Mouse (Mus musculus): ENCODE measurements around the gene Atp8b5. TPM values are rescaled to one million over a fixed set of nuclear protein-coding genes. Genes with fewer than 3 reads are reported as not detected.
A peak's percentile ranks its signal among the peaks of the same experiment; 100 is the strongest.

The Atp8b5 gene
- total RNA-seq, 2 experiments from 2014 or later = 0.29 to 0.55 TPM

GRCm38 (mm10) chr4:43321536-43321935 lies 54.6 kb downstream of the Atp8b5 start:
- DNase-seq (ENCODE audit: low spot score in 2 of 2) = no peak

GRCm38 (mm10) chr4:43322336-43322735 lies 55.4 kb downstream of the Atp8b5 start:
- no peak for DNase-seq (ENCODE audit: low spot score in 2 of 2)

- no peak for DNase-seq (ENCODE audit: low spot score in 2 of 2)
These were observed 60.2 kb downstream of the Atp8b5 start for GRCm38 (mm10) chr4:43327118-43327517.

GRCm38 (mm10) chr4:43334771-43335170 lies 67.8 kb downstream of the Atp8b5 start:
- DNase-seq (ENCODE audit: low spot score in 2 of 2) = no peak

GRCm38 (mm10) chr4:43336176-43336575 lies 69.2 kb downstream of the Atp8b5 start:
- DNase-seq (ENCODE audit: low spot score in 2 of 2) = no peak

GRCm38 (mm10) chr4:43340096-43340804 lies 73.3 kb downstream of the Atp8b5 start:
- no peak for DNase-seq (ENCODE audit: low spot score in 2 of 2)

- no peak for DNase-seq (ENCODE audit: low spot score in 2 of 2)
These were observed 74.4 kb downstream of the Atp8b5 start for GRCm38 (mm10) chr4:43341276-43341891.

GRCm38 (mm10) chr4:43342443-43342842 lies 75.5 kb downstream of the Atp8b5 start:
- peak in 1 of 2 experiments; percentile 12 for DNase-seq (ENCODE audit: low spot score in 2 of 2)

- DNase-seq (ENCODE audit: low spot score in 2 of 2) = no peak
These were observed 78.0 kb downstream of the Atp8b5 start for GRCm38 (mm10) chr4:43344932-43345331.

GRCm38 (mm10) chr4:43349206-43349605 lies 82.2 kb downstream of the Atp8b5 start:
- DNase-seq (ENCODE audit: low spot score in 2 of 2) = no peak

- no peak for DNase-seq (ENCODE audit: low spot score in 2 of 2)
These were observed 83.1 kb downstream of the Atp8b5 start for GRCm38 (mm10) chr4:43350038-43350560.

GRCm38 (mm10) chr4:43353662-43354061 lies 86.7 kb downstream of the Atp8b5 start:
- DNase-seq (ENCODE audit: low spot score in 2 of 2) = no peak

GRCm38 (mm10) chr4:43364914-43365560 lies 98.1 kb downstream of the Atp8b5 start:
- no peak for DNase-seq (ENCODE audit: low spot score in 2 of 2)

GRCm38 (mm10) chr4:43367295-43367694 lies 100.3 kb downstream of the Atp8b5 start:
- no peak for DNase-seq (ENCODE audit: low spot score in 2 of 2)

- DNase-seq (ENCODE audit: low spot score in 2 of 2) = no peak
These were observed 100.8 kb downstream of the Atp8b5 start for GRCm38 (mm10) chr4:43367787-43368186.

GRCm38 (mm10) chr4:43371406-43371805 lies 104.4 kb downstream of the Atp8b5 start:
- no peak for DNase-seq (ENCODE audit: low spot score in 2 of 2)

- no peak for DNase-seq (ENCODE audit: low spot score in 2 of 2)
These were observed 105.2 kb downstream of the Atp8b5 start for GRCm38 (mm10) chr4:43372155-43372554.

- DNase-seq (ENCODE audit: low spot score in 2 of 2) = no peak
These were observed 107.3 kb downstream of the Atp8b5 start for GRCm38 (mm10) chr4:43374266-43374665.

GRCm38 (mm10) chr4:43379601-43380000 lies 112.6 kb downstream of the Atp8b5 start:
- DNase-seq (ENCODE audit: low spot score in 2 of 2) = no peak

- no peak for DNase-seq (ENCODE audit: low spot score in 2 of 2)
These were observed 114.0 kb downstream of the Atp8b5 start for GRCm38 (mm10) chr4:43380951-43381350.

- DNase-seq (ENCODE audit: low spot score in 2 of 2) = peak; percentile 94 to 98
These were observed 114.6 kb downstream of the Atp8b5 start, which contains the start of gene Rusc2 for GRCm38 (mm10) chr4:43381408-43382154. Gene Rusc2 (plus strand): TSS chr4:43381979.
